Mouse (Mus musculus): ENCODE data around the gene Tfap2b. TPM values are rescaled to one million over a fixed set of nuclear protein-coding genes. Genes with fewer than 3 reads are reported as not detected.

The Tfap2b gene
- total and polyA plus RNA-seq, 3 experiments = not detected

- TF ChIP-seq TAL1 (IDR thresholded peaks at IDR 0.05; ENCODE audit: low read length) (no peak), MAX (IDR thresholded peaks at IDR 0.05; ENCODE audit: low read length) (no peak), POLR2AphosphoS2 (IDR thresholded peaks at IDR 0.05; ENCODE audit: low read length) (no peak), EP300 (IDR thresholded peaks at IDR 0.05; ENCODE audit: low read depth in 1 of 2, low read length in 2 of 2) (no peak), HCFC1 (IDR thresholded peaks at IDR 0.05; ENCODE audit: low read depth, low read length) (no peak), USF1 (IDR thresholded peaks at IDR 0.05; ENCODE audit: low read depth, low read length) (no peak), MAZ (IDR thresholded peaks at IDR 0.05; ENCODE audit: low read depth, low read length) (no peak), TBP (IDR thresholded peaks at IDR 0.05; ENCODE audit: low read depth, low read length) (no peak), TCF12 (IDR thresholded peaks at IDR 0.05; ENCODE audit: low read depth, low read length) (no peak), POLR2AphosphoS5 (IDR thresholded peaks at IDR 0.05; ENCODE audit: borderline replicate concordance, low read depth, low read length) (no peak), MXI1 (IDR thresholded peaks at IDR 0.05; ENCODE audit: low read depth, low read length) (no peak), UBTF (IDR thresholded peaks at IDR 0.05; ENCODE audit: borderline replicate concordance, insufficient read depth, low read depth, low read length) (no peak), KAT2A (conservative IDR thresholded peaks at IDR 0.05; ENCODE audit: low read depth, low read length) (no peak), CTCF (IDR thresholded peaks at IDR 0.05 in 2 of 3, conservative IDR thresholded peaks at IDR 0.05 in 1 of 3; ENCODE audit: control insufficient read depth in 1 of 3, insufficient read depth in 1 of 3, low read depth in 2 of 3, low read length in 3 of 3, poor library complexity in 1 of 3, severe bottlenecking in 1 of 3) (no peak), ZNF384 (IDR thresholded peaks at IDR 0.05; ENCODE audit: low read depth, low read length) (no peak), POLR2A (IDR thresholded peaks at IDR 0.05; ENCODE audit: control insufficient read depth in 1 of 2, insufficient read depth in 1 of 2, low read depth in 1 of 2, low read length in 2 of 2, poor library complexity in 1 of 2) (no peak), CHD1 (IDR thresholded peaks at IDR 0.05; ENCODE audit: low read depth, low read length) (no peak), ELF1 (IDR thresholded peaks at IDR 0.05; ENCODE audit: low read depth, low read length) (no peak)
- H3K79me2 ChIP-seq (ENCODE audit: control insufficient read depth, insufficient read depth, low read length, poor library complexity) = no peaks in the 10 kb centered on the region
- no peak overlapping the region for H3K27ac ChIP-seq (ENCODE audit: control insufficient read depth, low read depth, low read length)
- H3K9me3 ChIP-seq (replicated peaks; ENCODE audit: insufficient read depth, low read length) = no peaks in the 10 kb centered on the region
- no peaks in the 10 kb centered on the region for H3K36me3 ChIP-seq (ENCODE audit: control insufficient read depth in 1 of 2, insufficient read depth in 2 of 2, low read length in 2 of 2)
- no peaks in the 10 kb centered on the region for H3K4me1 ChIP-seq (ENCODE audit: control insufficient read depth in 1 of 2, insufficient read depth in 2 of 2, low read length in 2 of 2)
- no peaks in the 10 kb centered on the region for H3K27me3 ChIP-seq (ENCODE audit: control insufficient read depth in 1 of 2, insufficient read depth in 2 of 2, low read length in 2 of 2)
- H3K9ac ChIP-seq (ENCODE audit: control insufficient read depth, low read depth, low read length, poor library complexity, severe bottlenecking) = no peak overlapping the region
- no peak for DNase-seq (ENCODE audit: low read depth, low spot score)
- no peak overlapping the region for H3K4me3 ChIP-seq (ENCODE audit: control insufficient read depth in 1 of 2, insufficient read depth in 1 of 2, low read depth in 2 of 2, low read length in 2 of 2)
These were observed 60.9 kb downstream of the Tfap2b start for GRCm38 (mm10) chr1:19269596-19269995.

Other genes starting within 250 kb of the Tfap2b start
- not detected in 2 replicates for gene Tfap2d, start 105.9 kb upstream of the Tfap2b start, total RNA-seq (2012; rRNA removed)
- not detected for gene Tfap2d, start 105.9 kb upstream of the Tfap2b start, polyA plus RNA-seq (2012; ENCODE audit: insufficient read depth in 1 of 2, insufficient read length in 2 of 2, low read depth in 1 of 2, low replicate concordance in 2 of 2, missing spikeins in 1 of 2)

All from MEL (cell line).